Mouse (Mus musculus): ENCODE results near the gene Gm47996. TPM values are rescaled to one million over a fixed set of nuclear protein-coding genes. Genes with fewer than 3 reads are reported as not detected.

The Gm47996 gene
- not detected in 2 replicates for polyA plus RNA-seq (2012; rRNA removed; ENCODE audit: low replicate concordance)

GRCm38 (mm10) chr1:151209824-151210355 is at the start of gene Gm47996:
Gene Gm47996 (plus strand): TSS chr1:151210131.

GRCm38 (mm10) chr1:151182266-151182665 is 27.7 kb upstream of the Gm47996 start, which contains the start of gene Gm47985:
Gene Gm47985 (plus strand): TSS chr1:151182537.

GRCm38 (mm10) chr1:151192075-151192474 is 17.9 kb upstream of the Gm47996 start, which contains the start of gene Gm8947:
Gene Gm8947 (plus strand): TSS chr1:151192376.

GRCm38 (mm10) chr1:151198120-151198519 is 11.8 kb upstream of the Gm47996 start, which contains the start of gene Gm47995:
Gene Gm47995 (plus strand): TSS chr1:151198448.

GRCm38 (mm10) chr1:151203818-151204217 is 6.1 kb upstream of the Gm47996 start, which contains the start of gene 3110040M04Rik:
Gene 3110040M04Rik (plus strand): TSS chr1:151204121.

Other genes starting within 250 kb of the Gm47996 start
- gene Hmcn1, start 216.7 kb upstream of the Gm47996 start, polyA plus RNA-seq (2012; rRNA removed; ENCODE audit: low replicate concordance): 6.2 and 7.1 TPM in 2 replicates
- 0.10 TPM in 1 of 2 replicates, not detected in the other for gene Gm47985, start 27.6 kb upstream of the Gm47996 start, polyA plus RNA-seq (2012; rRNA removed; ENCODE audit: low replicate concordance)
- not detected in 2 replicates for gene Gm8947, start 17.8 kb upstream of the Gm47996 start, polyA plus RNA-seq (2012; rRNA removed; ENCODE audit: low replicate concordance)
- gene Gm47995, start 11.7 kb upstream of the Gm47996 start, polyA plus RNA-seq (2012; rRNA removed; ENCODE audit: low replicate concordance): not detected in 2 replicates
- gene 3110040M04Rik, start 6.0 kb upstream of the Gm47996 start, polyA plus RNA-seq (2012; rRNA removed; ENCODE audit: low replicate concordance): not detected in 2 replicates
- gene Ivns1abp, start 134.3 kb downstream of the Gm47996 start, polyA plus RNA-seq (2012; rRNA removed; ENCODE audit: low replicate concordance): 51.7 and 60.0 TPM in 2 replicates
- gene Swt1, start 218.3 kb downstream of the Gm47996 start, polyA plus RNA-seq (2012; rRNA removed; ENCODE audit: low replicate concordance): 7.1 and 10.1 TPM in 2 replicates
- 14.4 and 21.0 TPM in 2 replicates for gene Trmt1l, start 218.4 kb downstream of the Gm47996 start, polyA plus RNA-seq (2012; rRNA removed; ENCODE audit: low replicate concordance)

All from subcutaneous adipose tissue, adult 2 months (tissue).